ENCODE assay signal across 7 mouse cellular contexts in the genomic region with DNA sequence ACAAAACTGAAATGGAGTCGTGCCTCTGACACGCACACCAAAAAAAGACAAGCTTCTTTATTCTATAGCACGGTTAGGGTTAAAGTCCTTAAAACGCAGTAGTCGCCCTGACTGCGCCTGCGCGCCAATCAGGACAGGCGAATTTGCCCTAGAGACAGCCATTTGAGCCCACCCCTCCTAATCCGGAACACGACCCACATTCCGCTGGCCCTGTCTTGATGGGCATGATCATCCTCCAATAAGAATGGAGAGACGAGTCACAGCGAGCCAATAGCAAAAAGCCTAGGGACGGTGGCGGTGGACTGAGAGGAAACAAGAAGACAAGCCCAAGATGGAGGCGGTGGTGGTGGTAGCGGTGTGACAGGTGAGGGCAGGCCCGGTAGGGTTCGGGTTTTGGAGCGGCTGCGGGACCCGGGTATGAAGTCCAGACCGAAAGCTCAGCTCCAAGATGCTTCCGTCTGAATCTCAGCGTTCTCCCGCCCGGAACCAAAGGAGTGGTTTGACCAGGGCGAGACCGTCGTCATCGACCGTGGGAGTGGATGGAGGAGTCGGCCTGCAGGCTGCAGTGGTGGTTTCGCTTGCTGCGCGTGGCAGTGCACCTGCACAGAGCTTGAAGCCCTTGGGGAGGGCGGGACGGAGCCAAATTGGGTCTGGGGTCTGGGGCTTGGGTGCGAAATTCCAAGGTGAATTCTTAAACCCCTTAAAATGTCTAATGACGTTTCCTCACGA. TPM values are rescaled to one million over a fixed set of nuclear protein-coding genes. Genes with fewer than 3 reads are reported as not detected.
A peak's percentile ranks its signal among the peaks of the same experiment; 100 is the strongest.
DNase-seq lines count a peak whose midpoint lies in the region; ATAC-seq and TF ChIP-seq lines count a peak whose summit lies in the region.

No protein-coding gene starts in this region.

- no peak for TF ChIP-seq CTCF in intestine, postnatal 0 days (IDR thresholded peaks at IDR 0.05; ENCODE audit: low read depth)
- no peak for TF ChIP-seq CTCF in small intestine, adult 2 months (IDR thresholded peaks at IDR 0.05; ENCODE audit: extremely low read depth, insufficient read length, insufficient replicate concordance, low read depth, low read length)

- H3K9ac ChIP-seq in intestine, postnatal 0 days (ENCODE audit: low read depth, low read length) = peak overlapping the region; percentile 59
- H3K9ac ChIP-seq in midbrain, embryonic 12.5 days (replicated peaks) = peak overlapping the region; percentile 64

- ATAC-seq in intestine, postnatal 0 days = peak; percentile 99
- peak; percentile 99 for ATAC-seq in midbrain, embryonic 12.5 days (ENCODE audit: low FRiP score, low read depth)

- peak overlapping the region; percentile 81 for H3K27ac ChIP-seq in embryonic facial prominence, embryonic 10.5 days (replicated peaks)
- peak overlapping the region; percentile 62; the same call in 1 of the 2 replicates for H3K27ac ChIP-seq in intestine, postnatal 0 days (ENCODE audit: low read depth, low read length)
- H3K27ac ChIP-seq in midbrain, embryonic 12.5 days (replicated peaks) = peak overlapping the region; percentile 61
- H3K27ac ChIP-seq in small intestine, adult 2 months (ENCODE audit: insufficient read depth, low read depth, low read length) = peak overlapping the region; percentile 59

- no peaks in the 10 kb centered on the region for H3K27me3 ChIP-seq in embryonic facial prominence, embryonic 10.5 days (replicated peaks; ENCODE audit: low read depth, poor library complexity, severe bottlenecking)
- no peaks in the 10 kb centered on the region for H3K27me3 ChIP-seq in intestine, postnatal 0 days (replicated peaks; ENCODE audit: control insufficient read depth, insufficient read depth, low read length)
- H3K27me3 ChIP-seq in midbrain, embryonic 12.5 days = no peaks in the 10 kb centered on the region
- no peaks in the 10 kb centered on the region for H3K27me3 ChIP-seq in small intestine, adult 2 months (ENCODE audit: control insufficient read depth, insufficient read depth, low read length)

- peak overlapping the region; percentile 69 for H3K4me2 ChIP-seq in intestine, postnatal 0 days (replicated peaks; ENCODE audit: low read depth)
- peak overlapping the region; percentile 55 for H3K4me2 ChIP-seq in midbrain, embryonic 12.5 days (replicated peaks)

- H3K36me3 ChIP-seq in embryonic facial prominence, embryonic 10.5 days (replicated peaks) = peaks cover 28% of the 10 kb centered on the region
- peaks cover under 1% of the 10 kb centered on the region; the same call in 1 of the 2 replicates for H3K36me3 ChIP-seq in intestine, postnatal 0 days (ENCODE audit: control insufficient read depth, insufficient read depth)
- H3K36me3 ChIP-seq in midbrain, embryonic 12.5 days = peaks cover 21% of the 10 kb centered on the region
- peaks cover 16% of the 10 kb centered on the region for H3K36me3 ChIP-seq in small intestine, adult 2 months (ENCODE audit: control insufficient read depth, insufficient read depth, low read length)

- peaks cover 8% of the 10 kb centered on the region; the same call in 1 of the 2 replicates for H3K4me1 ChIP-seq in embryonic facial prominence, embryonic 10.5 days
- no peaks in the 10 kb centered on the region; the same call in 1 of the 2 replicates for H3K4me1 ChIP-seq in intestine, postnatal 0 days (replicated peaks; ENCODE audit: control insufficient read depth, insufficient read depth, low read length)
- H3K4me1 ChIP-seq in midbrain, embryonic 12.5 days = peaks cover 11% of the 10 kb centered on the region; the same call in 1 of the 2 replicates
- 0 out of 2 replicates have a peak, but pooled peaks cover 4% of the 10 kb centered on the region for H3K4me1 ChIP-seq in small intestine, adult 2 months (ENCODE audit: control insufficient read depth, insufficient read depth, insufficient read length, low read length)

- WGBS in embryonic facial prominence, embryonic 10.5 days = 15% methylated on average over 42 of the region's 42 CpGs
- WGBS in intestine, postnatal 0 days = 15% methylated on average over 42 of the region's 42 CpGs
- WGBS in midbrain, embryonic 12.5 days = 24% methylated on average over 42 of the region's 42 CpGs
- 8% methylated on average over 42 of the region's 42 CpGs for WGBS in small intestine, adult 2 months

- peak; percentile 88 for DNase-seq in adrenal gland, postnatal 10 days
- DNase-seq in embryonic facial prominence, embryonic 10.5 days (ENCODE audit: low spot score) = peak; percentile 90
- peak; percentile 77 for DNase-seq in gonadal fat pad, adult 2 months (ENCODE audit: low read depth)
- peak; percentile 87 for DNase-seq in left cerebral cortex, postnatal 4 days

- H3K4me3 ChIP-seq in embryonic facial prominence, embryonic 10.5 days = peak overlapping the region; percentile 66
- H3K4me3 ChIP-seq in intestine, postnatal 0 days (ENCODE audit: low read depth, low read length) = peak overlapping the region; percentile 61
- peak overlapping the region; percentile 66 for H3K4me3 ChIP-seq in midbrain, embryonic 12.5 days
- peak overlapping the region; percentile 99 for H3K4me3 ChIP-seq in small intestine, adult 2 months (ENCODE audit: low read depth, low read length)

- TF ChIP-seq POLR2A in small intestine, adult 2 months (IDR thresholded peaks at IDR 0.05; ENCODE audit: low read depth, low read length) = peak; percentile 49

- 0 out of 2 replicates have a peak, but pooled peaks cover 3% of the 10 kb centered on the region for H3K9me3 ChIP-seq in embryonic facial prominence, embryonic 10.5 days
- H3K9me3 ChIP-seq in intestine, postnatal 0 days (ENCODE audit: control insufficient read depth) = no peaks in the 10 kb centered on the region
- H3K9me3 ChIP-seq in midbrain, embryonic 12.5 days = no peaks in the 10 kb centered on the region

- intact Hi-C loops in left cerebral cortex, postnatal 4 days (cut with DNase I) = no loop called here

RNA-seq across cellular contexts. Expression of a gene that starts 21.5 kb away (rescaled TPM):
- 10 to 100 TPM; 21.8 to 23.3 TPM for total RNA-seq in adrenal gland, postnatal 10 days (2021)
- polyA plus RNA-seq in embryonic facial prominence, embryonic 10.5 days (2016; fragmentation: Nextera tagmentation; extraction: Ambion mirVana) = 10.8 and 13.4 TPM in 2 replicates
- 14.7 and 21.9 TPM in 2 replicates for polyA plus RNA-seq in gonadal fat pad, adult 2 months (2012; rRNA removed)
- 7.0 and 11.5 TPM in 2 replicates for polyA plus RNA-seq in intestine, postnatal 0 days (2015; fragmentation: Nextera tagmentation; extraction: Ambion mirVana)
- 1 to 10 TPM; 2.2 to 2.4 TPM for total RNA-seq in left cerebral cortex, postnatal 4 days (2021)
- polyA plus RNA-seq in midbrain, embryonic 12.5 days (2016; fragmentation: Nextera tagmentation; extraction: Ambion mirVana) = 6.9 and 7.9 TPM in 2 replicates
- polyA plus RNA-seq in small intestine, adult 2 months (2012; rRNA removed) = 1.3 and 6.9 TPM in 2 replicates

RNA-seq across cellular contexts. Expression of a gene that starts 50.8 kb away (rescaled TPM):
- 100 to 1,000 TPM in 1 of 2 experiments, 10 to 100 TPM in 1; 85.2 to 118 TPM for total RNA-seq in adrenal gland, postnatal 10 days (2021)
- 95.1 and 99.9 TPM in 2 replicates for polyA plus RNA-seq in embryonic facial prominence, embryonic 10.5 days (2016; fragmentation: Nextera tagmentation; extraction: Ambion mirVana)
- polyA plus RNA-seq in gonadal fat pad, adult 2 months (2012; rRNA removed) = 259 and 330 TPM in 2 replicates
- 67.0 and 69.2 TPM in 2 replicates for polyA plus RNA-seq in intestine, postnatal 0 days (2015; fragmentation: Nextera tagmentation; extraction: Ambion mirVana)
- total RNA-seq in left cerebral cortex, postnatal 4 days (2021) = 100 to 1,000 TPM; 179 to 183 TPM
- polyA plus RNA-seq in midbrain, embryonic 12.5 days (2016; fragmentation: Nextera tagmentation; extraction: Ambion mirVana) = 141 and 145 TPM in 2 replicates
- 79.8 and 135 TPM in 2 replicates for polyA plus RNA-seq in small intestine, adult 2 months (2012; rRNA removed)

Comparison
In these comparisons a context has a peak if more than half of its experiments do, and no peak if none do; other contexts are left out.
1. Peak in every context shown above with its lines: DNase-seq, ATAC-seq, H3K4me3 ChIP-seq and H3K27ac ChIP-seq.